Mouse (Mus musculus): ENCODE data around the gene Rilp. TPM values are rescaled to one million over a fixed set of nuclear protein-coding genes. Genes with fewer than 3 reads are reported as not detected.

Gene Rilp
- polyA plus RNA-seq, 1 experiment, result 4.6 TPM

- Histone ChIP-seq H3K27me3 (ENCODE audit: control insufficient read depth, insufficient read depth, insufficient read length) (no peaks in the 10 kb centered on the region), H3K4me3 (no peak within 1 kb of the TSS), H3ac (ENCODE audit: control insufficient read depth, insufficient read length) (no peak within 1 kb of the TSS), H3K79me2 (ENCODE audit: control insufficient read depth, insufficient read depth) (no peaks in the 10 kb centered on the region), H3K36me3 (ENCODE audit: control insufficient read depth, insufficient read depth) (peaks cover 14% of the 10 kb centered on the region), H3K4me2 (ENCODE audit: low read depth) (no peak within 1 kb of the TSS)
- TF ChIP-seq POLR2AphosphoS2 (IDR thresholded peaks at IDR 0.05; ENCODE audit: insufficient read length, low read depth) (no peak), MYOD1 (IDR thresholded peaks at IDR 0.05; ENCODE audit: control insufficient read depth in 1 of 3, insufficient read length in 2 of 3, low read depth in 2 of 3) (no peak), POLR2A (IDR thresholded peaks at IDR 0.05; ENCODE audit: insufficient read length, low read depth) (no peak), USF1 (IDR thresholded peaks at IDR 0.05; ENCODE audit: low read depth) (no peak), MYOG (IDR thresholded peaks at IDR 0.05; ENCODE audit: control insufficient read depth in 1 of 3, insufficient read depth in 1 of 3, insufficient read length in 2 of 3, low read depth in 2 of 3) (no peak), SRF (IDR thresholded peaks at IDR 0.05; ENCODE audit: control insufficient read depth, insufficient read length, low read depth) (no peak), CEBPB (IDR thresholded peaks at IDR 0.05; ENCODE audit: insufficient read depth, poor library complexity, severe bottlenecking) (no peak), TCF3 (IDR thresholded peaks at IDR 0.05; ENCODE audit: insufficient read length, low read depth) (no peak), MAX (IDR thresholded peaks at IDR 0.05; ENCODE audit: low read depth) (no peak), REST (IDR thresholded peaks at IDR 0.05; ENCODE audit: insufficient read depth, insufficient read length) (no peak), TCF12 (IDR thresholded peaks at IDR 0.05; ENCODE audit: insufficient read depth, poor library complexity, severe bottlenecking) (no peak), E2F4 (IDR thresholded peaks at IDR 0.05; ENCODE audit: insufficient read depth) (no peak)
Measured at GRCm38 (mm10) chr11:75513336-75513735, 3.4 kb downstream of the Rilp start, which contains the start of gene Scarf1. Scarf1 (plus strand) TSS chr11:75513540.

GRCm38 (mm10) chr11:75515186-75515585 is 5.3 kb downstream of the Rilp start:
- TF ChIP-seq TCF12 (IDR thresholded peaks at IDR 0.05; ENCODE audit: insufficient read depth, poor library complexity, severe bottlenecking) (no peak), REST (IDR thresholded peaks at IDR 0.05; ENCODE audit: insufficient read depth, insufficient read length) (no peak), MAX (IDR thresholded peaks at IDR 0.05; ENCODE audit: low read depth) (no peak), SRF (IDR thresholded peaks at IDR 0.05; ENCODE audit: control insufficient read depth, insufficient read length, low read depth) (no peak), POLR2AphosphoS2 (IDR thresholded peaks at IDR 0.05; ENCODE audit: insufficient read length, low read depth) (no peak), E2F4 (IDR thresholded peaks at IDR 0.05; ENCODE audit: insufficient read depth) (no peak), USF1 (IDR thresholded peaks at IDR 0.05; ENCODE audit: low read depth) (no peak), MYOD1 (IDR thresholded peaks at IDR 0.05; ENCODE audit: control insufficient read depth in 1 of 3, insufficient read length in 2 of 3, low read depth in 2 of 3) (no peak), CEBPB (IDR thresholded peaks at IDR 0.05; ENCODE audit: insufficient read depth, poor library complexity, severe bottlenecking) (no peak), MYOG (IDR thresholded peaks at IDR 0.05; ENCODE audit: control insufficient read depth in 1 of 3, insufficient read depth in 1 of 3, insufficient read length in 2 of 3, low read depth in 2 of 3) (no peak), TCF3 (IDR thresholded peaks at IDR 0.05; ENCODE audit: insufficient read length, low read depth) (no peak), POLR2A (IDR thresholded peaks at IDR 0.05; ENCODE audit: insufficient read length, low read depth) (no peak)
- no peak overlapping the region for H3K4me3 ChIP-seq
- H3K79me2 ChIP-seq (ENCODE audit: control insufficient read depth, insufficient read depth), result no peaks in the 10 kb centered on the region
- peaks cover 10% of the 10 kb centered on the region for H3K36me3 ChIP-seq (ENCODE audit: control insufficient read depth, insufficient read depth)
- no peaks in the 10 kb centered on the region for H3K27me3 ChIP-seq (ENCODE audit: control insufficient read depth, insufficient read depth, insufficient read length)
- no peak overlapping the region for H3ac ChIP-seq (ENCODE audit: control insufficient read depth, insufficient read length)
- H3K4me2 ChIP-seq (ENCODE audit: low read depth), result no peak overlapping the region

DNA sequence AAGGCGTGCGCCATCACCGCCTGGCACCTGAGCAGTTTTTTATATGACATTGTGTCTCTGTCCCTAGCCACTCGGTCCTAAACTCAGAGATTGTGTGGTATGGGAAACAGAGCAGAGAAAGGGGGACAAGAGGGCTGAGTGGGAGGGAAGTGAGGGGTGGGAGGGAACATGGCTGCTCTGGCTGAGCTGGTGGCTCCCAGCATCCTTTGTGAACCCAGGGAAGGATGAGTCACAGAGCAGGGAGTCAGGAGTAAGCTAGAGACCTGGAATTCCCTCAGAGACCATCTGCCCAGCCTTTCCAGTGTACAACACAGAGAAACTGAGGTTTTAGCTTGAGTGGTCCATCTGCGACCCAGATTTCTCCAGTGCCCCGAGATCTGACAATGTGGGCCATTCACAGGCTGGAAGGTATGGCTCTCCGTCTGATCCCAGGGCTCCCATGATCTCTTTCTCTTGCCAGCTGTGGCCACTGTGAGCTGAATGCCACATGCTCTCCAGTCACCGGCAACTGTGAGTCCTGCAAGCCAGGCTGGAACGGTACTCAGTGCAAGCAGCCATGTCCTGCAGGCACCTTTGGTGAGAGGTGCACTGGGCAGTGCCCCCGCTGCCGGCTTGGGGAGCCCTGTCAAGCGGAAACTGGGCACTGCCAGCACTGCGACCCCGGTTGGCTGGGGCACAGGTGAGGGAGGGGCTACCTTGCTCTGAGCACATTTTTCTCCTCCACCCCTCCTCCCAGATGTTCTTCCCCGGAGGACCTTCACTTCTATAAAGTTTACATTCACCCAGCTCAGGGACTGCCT is 10.1 kb downstream of the Rilp start:
- H3ac ChIP-seq (ENCODE audit: control insufficient read depth, insufficient read length), result no peak overlapping the region
- TF ChIP-seq TCF12 (IDR thresholded peaks at IDR 0.05; ENCODE audit: insufficient read depth, poor library complexity, severe bottlenecking) (no peak), POLR2A (IDR thresholded peaks at IDR 0.05; ENCODE audit: insufficient read length, low read depth) (no peak), MYOG (IDR thresholded peaks at IDR 0.05; ENCODE audit: control insufficient read depth in 1 of 3, insufficient read depth in 1 of 3, insufficient read length in 2 of 3, low read depth in 2 of 3) (no peak), SRF (IDR thresholded peaks at IDR 0.05; ENCODE audit: control insufficient read depth, insufficient read length, low read depth) (no peak), POLR2AphosphoS2 (IDR thresholded peaks at IDR 0.05; ENCODE audit: insufficient read length, low read depth) (no peak), E2F4 (IDR thresholded peaks at IDR 0.05; ENCODE audit: insufficient read depth) (no peak), TCF3 (IDR thresholded peaks at IDR 0.05; ENCODE audit: insufficient read length, low read depth) (no peak), REST (IDR thresholded peaks at IDR 0.05; ENCODE audit: insufficient read depth, insufficient read length) (no peak), CEBPB (IDR thresholded peaks at IDR 0.05; ENCODE audit: insufficient read depth, poor library complexity, severe bottlenecking) (no peak), MAX (IDR thresholded peaks at IDR 0.05; ENCODE audit: low read depth) (no peak), MYOD1 (IDR thresholded peaks at IDR 0.05; ENCODE audit: control insufficient read depth in 1 of 3, insufficient read length in 2 of 3, low read depth in 2 of 3) (no peak), USF1 (IDR thresholded peaks at IDR 0.05; ENCODE audit: low read depth) (no peak)
- no peaks in the 10 kb centered on the region for H3K27me3 ChIP-seq (ENCODE audit: control insufficient read depth, insufficient read depth, insufficient read length)
- H3K36me3 ChIP-seq (ENCODE audit: control insufficient read depth, insufficient read depth), result no peaks in the 10 kb centered on the region
- no peak overlapping the region for H3K4me3 ChIP-seq
- H3K4me2 ChIP-seq (ENCODE audit: low read depth), result no peak overlapping the region
- H3K79me2 ChIP-seq (ENCODE audit: control insufficient read depth, insufficient read depth), result no peaks in the 10 kb centered on the region

- Histone ChIP-seq H3ac (ENCODE audit: control insufficient read depth, insufficient read length) (no peak overlapping the region), H3K4me2 (ENCODE audit: low read depth) (no peak overlapping the region), H3K36me3 (ENCODE audit: control insufficient read depth, insufficient read depth) (no peaks in the 10 kb centered on the region), H3K4me3 (no peak overlapping the region), H3K27me3 (ENCODE audit: control insufficient read depth, insufficient read depth, insufficient read length) (no peaks in the 10 kb centered on the region), H3K79me2 (ENCODE audit: control insufficient read depth, insufficient read depth) (no peaks in the 10 kb centered on the region)
- no peak for TF ChIP-seq TCF12 (IDR thresholded peaks at IDR 0.05; ENCODE audit: insufficient read depth, poor library complexity, severe bottlenecking)
- no peak for TF ChIP-seq POLR2AphosphoS2 (IDR thresholded peaks at IDR 0.05; ENCODE audit: insufficient read length, low read depth)
- no peak for TF ChIP-seq POLR2A (IDR thresholded peaks at IDR 0.05; ENCODE audit: insufficient read length, low read depth)
Measured at GRCm38 (mm10) chr11:75521609-75522008, 11.7 kb downstream of the Rilp start.

Data from myocyte (in vitro differentiated cells).